In the genomic region with DNA sequence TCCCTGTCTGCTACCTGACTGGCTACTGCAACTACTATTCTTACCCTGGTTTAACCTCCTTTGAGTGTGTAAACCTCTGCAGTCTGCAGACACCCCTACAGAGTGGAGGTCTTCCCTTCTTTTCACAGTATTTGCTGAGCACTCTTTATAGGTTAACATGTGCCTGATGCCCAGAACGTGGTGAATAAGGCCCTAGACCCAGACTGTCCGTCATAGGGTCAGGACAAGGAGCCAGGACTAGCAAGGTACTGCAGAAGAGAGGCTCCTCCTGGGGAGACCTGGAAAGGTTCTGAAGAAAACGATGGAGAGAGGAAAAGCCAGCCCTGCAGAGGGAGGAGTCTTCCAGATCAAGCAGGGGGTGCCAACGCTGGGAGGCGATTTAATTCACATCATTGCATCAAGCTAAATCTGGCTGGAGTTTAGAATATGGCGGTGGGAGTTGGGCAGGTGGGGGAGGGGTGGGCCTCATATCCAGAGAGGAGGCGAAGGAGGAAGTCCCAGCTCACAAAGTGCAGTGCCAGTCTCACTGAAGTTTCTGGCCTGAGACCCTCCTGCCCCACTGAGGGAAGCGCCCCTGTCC, we compare ENCODE assay signal across 11 mouse cellular contexts. TPM values are rescaled to one million over a fixed set of nuclear protein-coding genes. Genes with fewer than 3 reads are reported as not detected.
DNase-seq lines count a peak whose midpoint lies in the region; ATAC-seq and TF ChIP-seq lines count a peak whose summit lies in the region.
"Had no signal": no experiment of that assay in that cellular context is flagged by ENCODE, and none has a peak within 500 bp of the region (broad histone marks: within the 10 kb centered on the region; RNA-seq: fewer than 3 reads in every experiment).

No protein-coding gene starts in this region.

- no peak for TF ChIP-seq EP300 in heart, postnatal 0 days (IDR thresholded peaks at IDR 0.05; ENCODE audit: low read depth)

- no peak overlapping the region for H3K27ac ChIP-seq in heart, postnatal 0 days (ENCODE audit: low read depth)
- no peak overlapping the region; the same call in 1 of the 2 replicates for H3K27ac ChIP-seq in embryonic facial prominence, embryonic 11.5 days (replicated peaks; ENCODE audit: low read depth, low read length)
- H3K27ac ChIP-seq in hindbrain, embryonic 16.5 days (ENCODE audit: low read depth, low read length): peak overlapping the region; percentile 93
- peak overlapping the region; percentile 90 for H3K27ac ChIP-seq in midbrain, embryonic 16.5 days (ENCODE audit: low read length)

- H3K4me1 ChIP-seq in heart, postnatal 0 days (ENCODE audit: control insufficient read depth, insufficient read depth): peaks cover 4% of the 10 kb centered on the region; the same call in 1 of the 2 replicates
- H3K4me1 ChIP-seq in embryonic facial prominence, embryonic 11.5 days (ENCODE audit: control insufficient read depth, insufficient read depth, low read length): no peaks in the 10 kb centered on the region
- H3K4me1 ChIP-seq in hindbrain, embryonic 16.5 days (ENCODE audit: control insufficient read depth, insufficient read depth, low read depth, low read length): peaks cover 15% of the 10 kb centered on the region
- peaks cover 15% of the 10 kb centered on the region for H3K4me1 ChIP-seq in midbrain, embryonic 16.5 days (ENCODE audit: control insufficient read depth, insufficient read depth, low read length)

- no peaks in the 10 kb centered on the region for H3K9me3 ChIP-seq in heart, postnatal 0 days (replicated peaks; ENCODE audit: control insufficient read depth, low read length)
- H3K9me3 ChIP-seq in embryonic facial prominence, embryonic 11.5 days (replicated peaks; ENCODE audit: control insufficient read depth, low read length): no peaks in the 10 kb centered on the region
- no peaks in the 10 kb centered on the region; the same call in 1 of the 2 replicates for H3K9me3 ChIP-seq in hindbrain, embryonic 16.5 days (ENCODE audit: control insufficient read depth, low read length)
- H3K9me3 ChIP-seq in midbrain, embryonic 16.5 days (replicated peaks; ENCODE audit: control insufficient read depth, low read length, poor library complexity, severe bottlenecking): no peaks in the 10 kb centered on the region

- H3K4me3 ChIP-seq in heart, postnatal 0 days (ENCODE audit: low read depth, low read length): peak overlapping the region; percentile 74
- H3K4me3 ChIP-seq in embryonic facial prominence, embryonic 11.5 days (ENCODE audit: low read depth, low read length): peak overlapping the region; percentile 79
- peak overlapping the region; percentile 87 for H3K4me3 ChIP-seq in hindbrain, embryonic 16.5 days (ENCODE audit: low read length)
- H3K4me3 ChIP-seq in midbrain, embryonic 16.5 days (ENCODE audit: low read depth, low read length): peak overlapping the region; percentile 85

- H3K4me2 ChIP-seq in heart, postnatal 0 days (ENCODE audit: low read depth, low read length): peak overlapping the region; percentile 100; the same call in 1 of the 2 replicates
- peak overlapping the region; percentile 100 for H3K4me2 ChIP-seq in embryonic facial prominence, embryonic 11.5 days (ENCODE audit: low read depth, low read length)
- peak overlapping the region; percentile 70 for H3K4me2 ChIP-seq in hindbrain, embryonic 16.5 days (ENCODE audit: low read length)
- peak overlapping the region; percentile 94 for H3K4me2 ChIP-seq in midbrain, embryonic 16.5 days (ENCODE audit: low read length)

- no peak for TF ChIP-seq CTCF in heart, postnatal 0 days (IDR thresholded peaks at IDR 0.05; ENCODE audit: low read depth)

- intact Hi-C loops in heart, postnatal 25 days (cut with DNase I): no loop called here

- ATAC-seq in heart, postnatal 0 days (ENCODE audit: insufficient read depth, low read depth): no peak
- no peak for ATAC-seq in embryonic facial prominence, embryonic 11.5 days (replicated peaks; ENCODE audit: insufficient number of reproducible peaks, low FRiP score, low TSS enrichment, low read depth)
- ATAC-seq in hindbrain, embryonic 16.5 days: no peak
- 0 out of 2 replicates have a peak, but pooled peaks have one; percentile 6 for ATAC-seq in midbrain, embryonic 16.5 days

- no peak for DNase-seq in heart, postnatal 0 days (ENCODE audit: low spot score)
- no peak for DNase-seq in heart, postnatal 25 days (ENCODE audit: low spot score)
- DNase-seq in embryonic facial prominence, embryonic 11.5 days (ENCODE audit: low spot score): peak; percentile 12
- DNase-seq in urinary bladder, postnatal 10 days (ENCODE audit: low spot score): no peak
- no peak for DNase-seq in ovary, postnatal 10 days (ENCODE audit: low spot score)
- no peak for DNase-seq in cerebellum, adult 9-11 months
- DNase-seq: layer of hippocampus, postnatal 36 days; spleen, adult 18-20 months had no signal

- no peak overlapping the region for H3K9ac ChIP-seq in heart, postnatal 0 days (replicated peaks; ENCODE audit: low read depth, low read length)
- H3K9ac ChIP-seq in embryonic facial prominence, embryonic 11.5 days (replicated peaks; ENCODE audit: low read length): peak overlapping the region; percentile 85
- H3K9ac ChIP-seq in hindbrain, embryonic 16.5 days (ENCODE audit: low read depth, low read length): peak overlapping the region; percentile 95
- H3K9ac ChIP-seq in midbrain, embryonic 16.5 days (ENCODE audit: low read depth, low read length): peak overlapping the region; percentile 94

- 52% methylated on average over 8 of the region's 8 CpGs for WGBS in heart, postnatal 0 days
- WGBS in embryonic facial prominence, embryonic 11.5 days: 34% methylated on average over 8 of the region's 8 CpGs
- 18% methylated on average over 8 of the region's 8 CpGs for whole genome bisulfite sequencing in hindbrain, embryonic 16.5 days
- 22% methylated on average over 8 of the region's 8 CpGs for WGBS in midbrain, embryonic 16.5 days

- no peaks in the 10 kb centered on the region for H3K27me3 ChIP-seq in heart, postnatal 0 days (ENCODE audit: control insufficient read depth, insufficient read depth, low read length)
- H3K27me3 ChIP-seq in embryonic facial prominence, embryonic 11.5 days (ENCODE audit: control insufficient read depth, insufficient read depth, low read length): no peaks in the 10 kb centered on the region
- H3K27me3 ChIP-seq in hindbrain, embryonic 16.5 days (replicated peaks; ENCODE audit: control insufficient read depth, insufficient read depth, low read length): no peaks in the 10 kb centered on the region
- H3K27me3 ChIP-seq in midbrain, embryonic 16.5 days (ENCODE audit: control insufficient read depth, insufficient read depth, low read depth, low read length): no peaks in the 10 kb centered on the region

- H3K36me3 ChIP-seq in heart, postnatal 0 days (replicated peaks; ENCODE audit: control insufficient read depth, insufficient read depth, low read length): no peaks in the 10 kb centered on the region
- H3K36me3 ChIP-seq in embryonic facial prominence, embryonic 11.5 days (replicated peaks; ENCODE audit: control insufficient read depth, insufficient read depth, low read depth, low read length): no peaks in the 10 kb centered on the region
- no peaks in the 10 kb centered on the region for H3K36me3 ChIP-seq in hindbrain, embryonic 16.5 days (ENCODE audit: control insufficient read depth, insufficient read depth, low read length)
- no peaks in the 10 kb centered on the region for H3K36me3 ChIP-seq in midbrain, embryonic 16.5 days (ENCODE audit: control insufficient read depth, insufficient read depth, low read length)

RNA-seq across cellular contexts. Expression of gene Igdcc4, which starts 2.0 kb away (rescaled TPM):
- total RNA-seq in heart, postnatal 0 days (2014; rRNA removed; ENCODE audit: low replicate concordance): 10.9 and 13.9 TPM in 2 replicates
- 3.0 and 3.2 TPM in 2 replicates for polyA plus RNA-seq in heart, postnatal 0 days (2015; fragmentation: Nextera tagmentation; extraction: Ambion mirVana)
- 10 to 100 TPM in 1 of 2 experiments, 1 to 10 TPM in 1; 8.9 to 10.3 TPM for total RNA-seq in heart, postnatal 25 days (2021)
- polyA plus RNA-seq in embryonic facial prominence, embryonic 11.5 days (2014; fragmentation: Nextera tagmentation; extraction: Ambion mirVana): 11.8 and 12.4 TPM in 2 replicates
- 12.8 and 17.7 TPM in 2 replicates for polyA plus RNA-seq in hindbrain, embryonic 16.5 days (2015; fragmentation: Nextera tagmentation; extraction: Ambion mirVana)
- polyA plus RNA-seq in midbrain, embryonic 16.5 days (2015; fragmentation: Nextera tagmentation; extraction: Ambion mirVana): 13.4 and 15.9 TPM in 2 replicates

RNA-seq across cellular contexts. Expression of gene Igdcc3, which starts 37.7 kb away (rescaled TPM):
- total RNA-seq in heart, postnatal 0 days (2014; rRNA removed; ENCODE audit: low replicate concordance): not detected in 2 replicates
- 0.11 and 0.15 TPM in 2 replicates for polyA plus RNA-seq in heart, postnatal 0 days (2015; fragmentation: Nextera tagmentation; extraction: Ambion mirVana)
- under 1 TPM in 1 of 2 experiments, not detected in 1; 0.08 TPM for total RNA-seq in heart, postnatal 25 days (2021)
- polyA plus RNA-seq in embryonic facial prominence, embryonic 11.5 days (2014; fragmentation: Nextera tagmentation; extraction: Ambion mirVana): 17.0 and 18.7 TPM in 2 replicates
- polyA plus RNA-seq in hindbrain, embryonic 16.5 days (2015; fragmentation: Nextera tagmentation; extraction: Ambion mirVana): 4.4 and 9.0 TPM in 2 replicates
- polyA plus RNA-seq in midbrain, embryonic 16.5 days (2015; fragmentation: Nextera tagmentation; extraction: Ambion mirVana): 8.7 and 9.1 TPM in 2 replicates
- total RNA-seq: MEL had no signal

Comparison
In these comparisons a context has a peak if more than half of its experiments do, and no peak if none do; other contexts are left out.
1. H3K27ac ChIP-seq: peak in hindbrain, embryonic 16.5 days (single experiment) and midbrain, embryonic 16.5 days (single experiment); none in heart, postnatal 0 days (single experiment) and embryonic facial prominence, embryonic 11.5 days (single experiment).
2. Peak in every context shown above with its lines, with median percentiles within 50 percentile points of each other: H3K4me2 ChIP-seq and H3K4me3 ChIP-seq.